32 mouse cellular contexts compared by ENCODE assay signal in the genomic region with DNA sequence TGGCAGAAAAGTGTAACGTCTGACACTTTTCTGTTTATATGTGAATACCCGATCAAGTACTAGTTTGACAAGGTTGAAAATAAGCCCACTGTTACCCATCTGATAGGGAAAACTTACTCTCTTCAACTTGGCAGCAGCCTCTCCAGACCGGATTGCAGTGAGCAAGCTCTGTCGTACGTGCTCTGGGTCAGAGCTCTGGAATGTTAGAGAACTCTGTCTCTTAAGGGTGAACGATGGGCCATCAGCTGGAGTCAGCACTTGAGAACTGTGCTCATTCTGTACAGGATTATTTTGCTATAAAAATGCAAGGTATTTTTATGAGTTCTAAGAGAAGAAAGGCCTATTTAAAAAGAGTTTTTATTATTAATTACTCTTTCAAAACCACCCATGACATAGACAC.
DNase-seq lines count a peak whose midpoint lies in the region; ATAC-seq and TF ChIP-seq lines count a peak whose summit lies in the region.
"Had no signal": no experiment of that assay in that cellular context is flagged by ENCODE, and none has a peak within 500 bp of the region (broad histone marks: within the 10 kb centered on the region; RNA-seq: fewer than 3 reads in every experiment).

No protein-coding gene starts in this region.

- WGBS in heart, embryonic 15.5 days, result 40% methylated on average over 6 of the region's 6 CpGs
- WGBS in kidney, postnatal 0 days, result 55% methylated on average over 6 of the region's 6 CpGs
- WGBS in kidney, adult 2 months, result 44% methylated on average over 6 of the region's 6 CpGs
- WGBS in lung, postnatal 0 days, result 38% methylated on average over 6 of the region's 6 CpGs
- 56% methylated on average over 6 of the region's 6 CpGs for WGBS in lung, adult 2 months

- ATAC-seq in heart, embryonic 15.5 days (replicated peaks; ENCODE audit: insufficient number of reproducible peaks, insufficient read depth, low FRiP score, low read depth), result peak; percentile 77
- ATAC-seq in kidney, postnatal 0 days (replicated peaks; ENCODE audit: low FRiP score, low read depth), result no peak; the same call in 1 of the 2 replicates
- ATAC-seq in lung, postnatal 0 days, result peak; percentile 75; the same call in 1 of the 2 replicates
- ATAC-seq: forebrain, embryonic 13.5 days; inflammation-experienced regulatory T-cells, adult 6 months had no signal

- H3K4me3 ChIP-seq in heart, embryonic 15.5 days, result no peak overlapping the region
- no peak overlapping the region for H3K4me3 ChIP-seq in kidney, postnatal 0 days (replicated peaks; ENCODE audit: low read depth, low read length)
- no peak overlapping the region for H3K4me3 ChIP-seq in kidney, adult 2 months (ENCODE audit: insufficient read depth, low read depth, low read length)
- H3K4me3 ChIP-seq in lung, postnatal 0 days (ENCODE audit: low read depth, low read length), result no peak overlapping the region
- no peak overlapping the region for H3K4me3 ChIP-seq in lung, adult 2 months (replicated peaks; ENCODE audit: extremely low read depth, low read depth, low read length)
- H3K4me3 ChIP-seq: embryonic facial prominence, embryonic 10.5 days; embryonic facial prominence, embryonic 15.5 days; forebrain, embryonic 13.5 days; hindbrain, embryonic 10.5 days; hindbrain, embryonic 15.5 days; left cerebral cortex, adult 2 months; limb, embryonic 12.5 days; liver, embryonic 15.5 days; megakaryocyte, embryonic 14.5 days; midbrain, embryonic 12.5 days; myocyte; neural tube, embryonic 12.5 days had no signal

- H3K27ac ChIP-seq in heart, embryonic 15.5 days, result peak overlapping the region; percentile 58
- H3K27ac ChIP-seq in kidney, postnatal 0 days, result no peak overlapping the region
- H3K27ac ChIP-seq in kidney, adult 2 months (ENCODE audit: insufficient read depth, low read depth, low read length), result no peak overlapping the region
- H3K27ac ChIP-seq in lung, postnatal 0 days (ENCODE audit: low read length), result no peak overlapping the region
- H3K27ac ChIP-seq: embryonic facial prominence, embryonic 10.5 days; embryonic facial prominence, embryonic 15.5 days; forebrain, embryonic 13.5 days; hindbrain, embryonic 10.5 days; hindbrain, embryonic 15.5 days; left cerebral cortex, adult 2 months; limb, embryonic 12.5 days; liver, embryonic 15.5 days; midbrain, embryonic 12.5 days; neural tube, embryonic 12.5 days had no signal

- peaks cover 15% of the 10 kb centered on the region for H3K4me1 ChIP-seq in heart, embryonic 15.5 days (replicated peaks)
- no peaks in the 10 kb centered on the region for H3K4me1 ChIP-seq in kidney, postnatal 0 days (replicated peaks; ENCODE audit: insufficient read depth, low read length)
- H3K4me1 ChIP-seq in kidney, adult 2 months (ENCODE audit: control insufficient read depth, insufficient read depth, low read length), result no peaks in the 10 kb centered on the region
- no peaks in the 10 kb centered on the region for H3K4me1 ChIP-seq in lung, postnatal 0 days (ENCODE audit: insufficient read depth, low read depth, low read length)
- no peaks in the 10 kb centered on the region; the same call in 1 of the 2 replicates for H3K4me1 ChIP-seq in lung, adult 2 months (ENCODE audit: control insufficient read depth, insufficient read depth, low read length)
- H3K4me1 ChIP-seq: hindbrain, embryonic 10.5 days; liver, embryonic 15.5 days; midbrain, embryonic 12.5 days; neural tube, embryonic 12.5 days had no signal

- no peaks in the 10 kb centered on the region for H3K9me3 ChIP-seq in heart, embryonic 15.5 days (replicated peaks)
- H3K9me3 ChIP-seq in kidney, postnatal 0 days (replicated peaks; ENCODE audit: low read length), result no peaks in the 10 kb centered on the region
- no peaks in the 10 kb centered on the region for H3K9me3 ChIP-seq in lung, postnatal 0 days (ENCODE audit: low read length)
- H3K9me3 ChIP-seq: embryonic facial prominence, embryonic 10.5 days; embryonic facial prominence, embryonic 15.5 days; forebrain, embryonic 13.5 days; hindbrain, embryonic 10.5 days; hindbrain, embryonic 15.5 days; limb, embryonic 12.5 days; liver, embryonic 15.5 days; megakaryocyte, embryonic 14.5 days; midbrain, embryonic 12.5 days; neural tube, embryonic 12.5 days had no signal

- no peak overlapping the region for H3K9ac ChIP-seq in heart, embryonic 15.5 days
- H3K9ac ChIP-seq in kidney, postnatal 0 days (ENCODE audit: low read depth, low read length), result no peak overlapping the region
- no peak overlapping the region for H3K9ac ChIP-seq in lung, postnatal 0 days (replicated peaks; ENCODE audit: low read depth)
- H3K9ac ChIP-seq: embryonic facial prominence, embryonic 15.5 days; forebrain, embryonic 13.5 days; hindbrain, embryonic 15.5 days; limb, embryonic 12.5 days; liver, embryonic 15.5 days; midbrain, embryonic 12.5 days; neural tube, embryonic 12.5 days had no signal

- H3K27me3 ChIP-seq in heart, embryonic 15.5 days, result no peaks in the 10 kb centered on the region
- no peaks in the 10 kb centered on the region for H3K27me3 ChIP-seq in kidney, postnatal 0 days (ENCODE audit: insufficient read depth, low read length)
- no peaks in the 10 kb centered on the region for H3K27me3 ChIP-seq in kidney, adult 2 months (replicated peaks; ENCODE audit: control insufficient read depth, insufficient read depth, low read length)
- H3K27me3 ChIP-seq in lung, postnatal 0 days (replicated peaks; ENCODE audit: insufficient read depth, low read length), result no peaks in the 10 kb centered on the region
- H3K27me3 ChIP-seq: embryonic facial prominence, embryonic 15.5 days; forebrain, embryonic 13.5 days; hindbrain, embryonic 15.5 days; limb, embryonic 12.5 days; liver, embryonic 15.5 days; megakaryocyte, embryonic 14.5 days; midbrain, embryonic 12.5 days; neural tube, embryonic 12.5 days had no signal

- H3K36me3 ChIP-seq in heart, embryonic 15.5 days, result no peaks in the 10 kb centered on the region
- H3K36me3 ChIP-seq in kidney, postnatal 0 days (ENCODE audit: insufficient read depth, low read length), result peaks cover 12% of the 10 kb centered on the region; the same call in 1 of the 2 replicates
- H3K36me3 ChIP-seq in kidney, adult 2 months (ENCODE audit: control insufficient read depth, insufficient read depth, low read length), result peaks cover 8% of the 10 kb centered on the region
- H3K36me3 ChIP-seq in lung, postnatal 0 days (ENCODE audit: insufficient read depth, low read length), result no peaks in the 10 kb centered on the region; the same call in 1 of the 2 replicates
- H3K36me3 ChIP-seq: embryonic facial prominence, embryonic 10.5 days; hindbrain, embryonic 10.5 days; hindbrain, embryonic 15.5 days; limb, embryonic 12.5 days; liver, embryonic 15.5 days; midbrain, embryonic 12.5 days; neural tube, embryonic 12.5 days had no signal

- TF ChIP-seq EP300 in lung, postnatal 0 days (IDR thresholded peaks at IDR 0.05), result peak; percentile 30; the same call in 1 of the 2 replicates

- no peak overlapping the region for H3K4me2 ChIP-seq in heart, embryonic 15.5 days
- no peak overlapping the region for H3K4me2 ChIP-seq in kidney, postnatal 0 days (ENCODE audit: low read length)
- no peak overlapping the region for H3K4me2 ChIP-seq in lung, postnatal 0 days (replicated peaks; ENCODE audit: low read depth, low read length)
- H3K4me2 ChIP-seq: embryonic facial prominence, embryonic 15.5 days; forebrain, embryonic 13.5 days; hindbrain, embryonic 15.5 days; limb, embryonic 12.5 days; liver, embryonic 15.5 days; midbrain, embryonic 12.5 days; neural tube, embryonic 12.5 days had no signal

- no peak for TF ChIP-seq POLR2A in kidney, adult 2 months (IDR thresholded peaks at IDR 0.05; ENCODE audit: low read depth, low read length)
- TF ChIP-seq POLR2A in lung, adult 2 months (IDR thresholded peaks at IDR 0.05; ENCODE audit: borderline replicate concordance, extremely low read depth, low read depth, low read length), result no peak

- TF ChIP-seq CTCF in kidney, postnatal 0 days (IDR thresholded peaks at IDR 0.05; ENCODE audit: low read depth), result no peak
- TF ChIP-seq CTCF in kidney, adult 2 months (conservative IDR thresholded peaks at IDR 0.05; ENCODE audit: insufficient read depth, insufficient read length, low read depth, low read length), result no peak
- no peak for TF ChIP-seq CTCF in lung, postnatal 0 days (IDR thresholded peaks at IDR 0.05)
- TF ChIP-seq CTCF in lung, adult 2 months (IDR thresholded peaks at IDR 0.05; ENCODE audit: insufficient read depth, low read length), result no peak

- no peak for DNase-seq in heart, adult 8-10 months (ENCODE audit: low spot score)
- DNase-seq in kidney, postnatal 0 days (ENCODE audit: low spot score), result peak; percentile 22
- DNase-seq in kidney, adult 2 months, result no peak
- peak; percentile 51 for DNase-seq in lung, postnatal 0 days (ENCODE audit: low spot score)
- DNase-seq in lung, adult 2 months, result no peak
- no peak for DNase-seq in urinary bladder, postnatal 36 days (ENCODE audit: low spot score in 2 of 2)
- DNase-seq: adrenal gland, postnatal 10 days; B cell, adult 2 months; cerebellum, adult 8-10 months; cerebellum, postnatal 25 days; gastrocnemius, postnatal 10 days; kidney, adult 8-10 months; kidney, postnatal 25 days; lung, postnatal 4 days; right cerebral cortex, adult 18-20 months; right cerebral cortex, postnatal 4 days; thymus, adult 2 months; thymus, postnatal 36 days had no signal

Comparison
In these comparisons a context has a peak if more than half of its experiments do, and no peak if none do; other contexts are left out.
1. DNase-seq: peak in kidney, postnatal 0 days (single experiment) and lung, postnatal 0 days (single experiment); none in heart, adult 8-10 months (single experiment), kidney, adult 2 months (single experiment), lung, adult 2 months (single experiment) and urinary bladder, postnatal 36 days (0 of 2).